ENCODE assay signal across 11 mouse cellular contexts in the genomic region with DNA sequence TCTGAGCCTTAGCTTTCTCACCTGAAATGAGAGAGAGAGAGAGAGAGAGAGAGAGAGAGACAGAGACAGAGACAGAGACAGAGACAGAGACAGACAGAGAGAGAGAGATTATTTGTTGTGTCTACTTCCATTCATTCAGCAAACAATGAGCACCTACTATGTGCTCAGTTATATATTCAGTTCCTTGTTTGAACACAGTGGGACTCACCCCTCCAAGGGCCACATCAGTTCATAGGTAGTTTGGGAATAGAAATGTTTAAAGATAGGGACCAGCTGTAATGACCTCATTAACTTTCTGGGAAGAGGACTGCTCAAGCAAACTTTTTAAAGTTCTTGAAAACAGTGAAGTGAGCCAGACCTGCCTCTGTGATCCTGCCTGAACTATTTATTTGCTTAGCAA.
DNase-seq lines count a peak whose midpoint lies in the region; ATAC-seq and TF ChIP-seq lines count a peak whose summit lies in the region.
"Had no signal": no experiment of that assay in that cellular context is flagged by ENCODE, and none has a peak within 500 bp of the region (broad histone marks: within the 10 kb centered on the region; RNA-seq: fewer than 3 reads in every experiment).

No protein-coding gene starts in this region.

- no peaks in the 10 kb centered on the region for H3K36me3 ChIP-seq in heart, embryonic 12.5 days
- no peaks in the 10 kb centered on the region for H3K36me3 ChIP-seq in heart, embryonic 11.5 days (ENCODE audit: control insufficient read depth, insufficient read depth, low read length)
- H3K36me3 ChIP-seq in stomach, embryonic 14.5 days (ENCODE audit: control insufficient read depth, insufficient read depth, low read length): no peaks in the 10 kb centered on the region
- no peaks in the 10 kb centered on the region for H3K36me3 ChIP-seq in stomach, postnatal 0 days (ENCODE audit: control insufficient read depth, insufficient read depth, low read length)
- H3K36me3 ChIP-seq in limb, embryonic 15.5 days: no peaks in the 10 kb centered on the region

- H3K4me3 ChIP-seq in heart, embryonic 12.5 days: no peak overlapping the region
- no peak overlapping the region for H3K4me3 ChIP-seq in heart, embryonic 11.5 days (ENCODE audit: low read depth, low read length)
- H3K4me3 ChIP-seq in stomach, embryonic 14.5 days (ENCODE audit: low read depth, low read length): no peak overlapping the region
- H3K4me3 ChIP-seq in stomach, postnatal 0 days (ENCODE audit: low read depth, low read length): no peak overlapping the region
- H3K4me3 ChIP-seq in limb, embryonic 15.5 days: no peak overlapping the region

- H3K9me3 ChIP-seq in heart, embryonic 12.5 days (replicated peaks): no peaks in the 10 kb centered on the region
- no peaks in the 10 kb centered on the region for H3K9me3 ChIP-seq in heart, embryonic 11.5 days (replicated peaks; ENCODE audit: control insufficient read depth, low read length)
- H3K9me3 ChIP-seq in stomach, embryonic 14.5 days (ENCODE audit: control insufficient read depth, low read depth, low read length): no peaks in the 10 kb centered on the region
- H3K9me3 ChIP-seq in stomach, postnatal 0 days (ENCODE audit: control insufficient read depth, low read length): no peaks in the 10 kb centered on the region
- H3K9me3 ChIP-seq in limb, embryonic 15.5 days: no peaks in the 10 kb centered on the region

- no peak for DNase-seq in stomach, postnatal 0 days (ENCODE audit: low spot score)
- DNase-seq in adrenal gland, postnatal 4 days (ENCODE audit: low spot score in 2 of 2): no peak
- no peak for DNase-seq in layer of hippocampus, adult 8-10 months (ENCODE audit: low spot score in 2 of 2)
- DNase-seq in frontal cortex, postnatal 36 days (ENCODE audit: low spot score in 2 of 2): no peak
- DNase-seq: adrenal gland, postnatal 25 days; cerebellum, adult 11-12 months; kidney, adult 11 months had no signal

- TF ChIP-seq EP300 in stomach, postnatal 0 days (optimal IDR thresholded peaks at IDR 0.05): no peak

- H3K27ac ChIP-seq in heart, embryonic 12.5 days (ENCODE audit: poor library complexity, severe bottlenecking): no peak overlapping the region
- H3K27ac ChIP-seq in heart, embryonic 11.5 days (ENCODE audit: low read depth, low read length): no peak overlapping the region
- peak overlapping the region; percentile 94; the same call in 1 of the 2 replicates for H3K27ac ChIP-seq in stomach, embryonic 14.5 days (ENCODE audit: low read length)
- no peak overlapping the region for H3K27ac ChIP-seq in stomach, postnatal 0 days (replicated peaks)
- H3K27ac ChIP-seq in limb, embryonic 15.5 days: peak overlapping the region; percentile 91

- 0 out of 2 replicates have a peak overlapping the region, but pooled peaks have one; percentile 72 for H3K9ac ChIP-seq in heart, embryonic 12.5 days
- no peak overlapping the region for H3K9ac ChIP-seq in heart, embryonic 11.5 days (ENCODE audit: low read depth, low read length)
- no peak overlapping the region for H3K9ac ChIP-seq in stomach, embryonic 14.5 days (replicated peaks; ENCODE audit: low read depth, low read length)
- no peak overlapping the region for H3K9ac ChIP-seq in stomach, postnatal 0 days (ENCODE audit: low read length)
- H3K9ac ChIP-seq in limb, embryonic 15.5 days: no peak overlapping the region

- ATAC-seq in heart, embryonic 12.5 days (ENCODE audit: insufficient number of reproducible peaks, low FRiP score): no peak
- no peak for ATAC-seq in heart, embryonic 11.5 days (replicated peaks; ENCODE audit: insufficient number of reproducible peaks, low FRiP score, low TSS enrichment)
- ATAC-seq in stomach, embryonic 14.5 days (ENCODE audit: insufficient number of reproducible peaks, insufficient read depth, low FRiP score, low read depth): no peak
- no peak for ATAC-seq in stomach, postnatal 0 days (ENCODE audit: low FRiP score, low TSS enrichment)
- ATAC-seq in limb, embryonic 15.5 days (ENCODE audit: insufficient number of reproducible peaks, low FRiP score, low TSS enrichment, low read depth): no peak

- no peak for TF ChIP-seq CTCF in stomach, postnatal 0 days (IDR thresholded peaks at IDR 0.05; ENCODE audit: low read depth)

- H3K27me3 ChIP-seq in heart, embryonic 12.5 days (replicated peaks): peaks cover 12% of the 10 kb centered on the region; the same call in 1 of the 2 replicates
- no peaks in the 10 kb centered on the region; the same call in 1 of the 2 replicates for H3K27me3 ChIP-seq in heart, embryonic 11.5 days (ENCODE audit: control insufficient read depth, insufficient read depth, low read length)
- no peaks in the 10 kb centered on the region for H3K27me3 ChIP-seq in stomach, embryonic 14.5 days (ENCODE audit: control insufficient read depth, insufficient read depth, low read length)
- H3K27me3 ChIP-seq in stomach, postnatal 0 days (ENCODE audit: control insufficient read depth, insufficient read depth, low read length): no peaks in the 10 kb centered on the region
- H3K27me3 ChIP-seq in limb, embryonic 15.5 days: no peaks in the 10 kb centered on the region

- H3K4me1 ChIP-seq in heart, embryonic 12.5 days (replicated peaks): peaks cover 41% of the 10 kb centered on the region
- peaks cover 22% of the 10 kb centered on the region for H3K4me1 ChIP-seq in heart, embryonic 11.5 days (ENCODE audit: control insufficient read depth, insufficient read depth, low read length)
- peaks cover 29% of the 10 kb centered on the region for H3K4me1 ChIP-seq in stomach, embryonic 14.5 days (ENCODE audit: control insufficient read depth, insufficient read depth, low read length)
- peaks cover 7% of the 10 kb centered on the region for H3K4me1 ChIP-seq in stomach, postnatal 0 days (replicated peaks; ENCODE audit: control insufficient read depth, insufficient read depth)
- H3K4me1 ChIP-seq in limb, embryonic 15.5 days: peaks cover 55% of the 10 kb centered on the region

- peak overlapping the region; percentile 81; the same call in 1 of the 2 replicates for H3K4me2 ChIP-seq in heart, embryonic 12.5 days
- H3K4me2 ChIP-seq in heart, embryonic 11.5 days: no peak overlapping the region; the same call in 1 of the 2 replicates
- peak overlapping the region; percentile 64; the same call in 1 of the 2 replicates for H3K4me2 ChIP-seq in stomach, embryonic 14.5 days (replicated peaks; ENCODE audit: low read depth, low read length)
- no peak overlapping the region for H3K4me2 ChIP-seq in stomach, postnatal 0 days (replicated peaks; ENCODE audit: low read depth)
- H3K4me2 ChIP-seq in limb, embryonic 15.5 days: no peak overlapping the region

Comparison
In these comparisons a context has a peak if more than half of its experiments do, and no peak if none do; other contexts are left out.
1. H3K27ac ChIP-seq: peak in stomach, embryonic 14.5 days (single experiment) and limb, embryonic 15.5 days (single experiment); none in heart, embryonic 12.5 days (single experiment), heart, embryonic 11.5 days (single experiment) and stomach, postnatal 0 days (single experiment).
2. H3K4me2 ChIP-seq: peak in heart, embryonic 12.5 days (single experiment) and stomach, embryonic 14.5 days (single experiment); none in heart, embryonic 11.5 days (single experiment), stomach, postnatal 0 days (single experiment) and limb, embryonic 15.5 days (single experiment).